Mouse (Mus musculus): Measurements from ENCODE around the gene Mdga2.

DNA sequence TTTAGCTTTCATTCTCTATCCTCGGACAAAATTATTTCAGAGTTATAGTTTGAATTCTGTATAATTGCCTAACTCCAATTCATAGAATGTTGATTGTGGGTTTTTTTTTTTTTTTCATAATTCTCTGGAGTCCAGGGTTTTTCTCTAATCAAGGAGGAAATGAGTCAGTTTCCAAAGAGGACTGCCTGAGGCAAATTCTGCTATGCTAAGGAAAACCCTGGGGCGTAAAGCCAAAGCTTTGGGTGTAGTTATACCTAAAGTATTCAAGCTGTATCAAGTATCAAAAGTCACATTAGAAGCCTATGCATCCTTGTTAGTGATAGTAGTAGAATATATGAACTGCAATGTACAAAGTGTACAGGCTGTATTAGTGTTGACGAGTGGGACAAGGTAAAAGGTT lies 519.6 kb downstream of the Mdga2 start:
- TF ChIP-seq CTCF (IDR thresholded peaks at IDR 0.05) (no peak), EP300 (IDR thresholded peaks at IDR 0.05) (no peak)

Measured in lung, postnatal 0 days (tissue).